Mouse (Mus musculus) hindbrain, embryonic 10.5 days (tissue): ENCODE results near the gene Ccdc54. TPM values are rescaled to one million over a fixed set of nuclear protein-coding genes. Genes with fewer than 3 reads are reported as not detected.

Experiments
- DNase-seq: peaks from one replicate; pipeline ENCODE4 v3.0.0-alpha.2; 2017; ENCODE audit warnings: low spot score
- H3K27ac ChIP-seq: fragments of 300-500 bp; sonication (generic); 2 replicates; pipeline ENCODE4 v1.5.1; 2016; ENCODE audit warnings: mild to moderate bottlenecking, moderate library complexity
- H3K27me3 ChIP-seq: fragments of 300-500 bp; sonication (generic); 2 replicates; pipeline ENCODE4 v1.6.1; 2016; ENCODE audit warnings: mild to moderate bottlenecking; ENCODE audit not compliant: poor library complexity, insufficient read depth, severe bottlenecking
- H3K36me3 ChIP-seq: fragments of 300-500 bp; sonication (generic); 2 replicates; pipeline ENCODE4 v1.6.1; 2016; ENCODE audit warnings: mild to moderate bottlenecking, moderate library complexity
- H3K4me1 ChIP-seq: fragments of 300-500 bp; sonication (generic); replicated peaks from 2 replicates; pipeline ENCODE4 v1.6.1; 2016; ENCODE audit warnings: mild to moderate bottlenecking
- H3K4me3 ChIP-seq: fragments of 300-500 bp; sonication (generic); 2 replicates; pipeline ENCODE4 v1.5.1; 2016; ENCODE audit warnings: mild to moderate bottlenecking, moderate library complexity
- H3K9me3 ChIP-seq: fragments of 300-500 bp; sonication (generic); 2 replicates; pipeline ENCODE4 v1.6.1; 2016; ENCODE audit warnings: mild to moderate bottlenecking, moderate library complexity
- WGBS: fragments of 180-500 bp; shearing (Covaris S2); methylation state at CpG from one replicate; pipeline ENCODE4 v1.1.7; 2016; 5-methylcytosine and 5-hydroxymethylcytosine counted together
- polyA plus RNA-seq: library from polyadenylated mRNA; unstranded; fragments of >200 nt; fragmentation: Nextera tagmentation; extraction: Ambion mirVana; gene quantifications from 2 replicates; pipeline ENCODE4 v1.2.1, GENCODE M21; 2016

Ccdc54 gene
- polyA plus RNA-seq, 1 experiment from 2014 or later = not detected

GRCm38 (mm10) chr16:50589574-50590151 is 1.3 kb downstream of the Ccdc54 start:
- H3K27me3 ChIP-seq = peaks cover 4% of the 10 kb centered on the region; the same call in 1 of the 2 replicates
- H3K4me1 ChIP-seq = peaks cover 5% of the 10 kb centered on the region; the same call in 1 of the 2 replicates
- no peaks in the 10 kb centered on the region for H3K36me3 ChIP-seq
- 87% methylated on average over 11 of the region's 11 CpGs for WGBS
- no peak for DNase-seq
- no peak overlapping the region for H3K27ac ChIP-seq
- H3K4me3 ChIP-seq = no peak overlapping the region
- no peaks in the 10 kb centered on the region for H3K9me3 ChIP-seq

- WGBS = 84% methylated on average over 1 of the region's 1 CpGs
- Histone ChIP-seq H3K27ac (no peak overlapping the region), H3K4me1 (peaks cover 5% of the 10 kb centered on the region; the same call in 1 of the 2 replicates), H3K9me3 (no peaks in the 10 kb centered on the region), H3K27me3 (peaks cover 4% of the 10 kb centered on the region; the same call in 1 of the 2 replicates), H3K36me3 (no peaks in the 10 kb centered on the region), H3K4me3 (no peak overlapping the region)
- DNase-seq = no peak
These were observed 2.8 kb downstream of the Ccdc54 start for GRCm38 (mm10) chr16:50588191-50588590.

GRCm38 (mm10) chr16:50587139-50587538 is 3.8 kb downstream of the Ccdc54 start:
- H3K27ac ChIP-seq = no peak overlapping the region
- H3K4me1 ChIP-seq = peaks cover 5% of the 10 kb centered on the region; the same call in 1 of the 2 replicates
- no peak for DNase-seq
- no peaks in the 10 kb centered on the region for H3K9me3 ChIP-seq
- H3K27me3 ChIP-seq = peaks cover 4% of the 10 kb centered on the region; the same call in 1 of the 2 replicates
- H3K4me3 ChIP-seq = no peak overlapping the region
- 91% methylated on average over 7 of the region's 7 CpGs for WGBS
- H3K36me3 ChIP-seq = no peaks in the 10 kb centered on the region

DNA sequence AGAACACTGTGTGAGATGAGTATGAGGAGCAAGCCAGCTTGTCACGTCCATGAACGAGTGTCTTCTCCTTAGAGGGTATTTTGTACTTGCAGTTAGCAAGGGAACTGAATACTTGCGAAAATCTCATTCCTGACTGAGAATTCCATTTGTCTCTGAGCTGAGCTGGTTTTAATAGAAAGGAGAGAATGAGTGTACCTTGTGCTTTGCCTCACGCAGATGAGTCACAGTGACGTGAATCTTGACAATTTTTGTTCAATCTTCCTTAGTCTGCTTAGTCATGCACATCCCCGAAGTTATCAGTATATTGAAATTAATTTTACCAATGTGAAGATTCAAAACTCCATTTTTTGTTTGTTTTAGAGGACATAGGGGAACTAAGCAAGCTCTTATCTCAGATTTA is 12.6 kb downstream of the Ccdc54 start:
- DNase-seq = no peak
- no peak overlapping the region for H3K4me3 ChIP-seq
- H3K27me3 ChIP-seq = no peaks in the 10 kb centered on the region
- no peaks in the 10 kb centered on the region for H3K36me3 ChIP-seq
- WGBS = 86% methylated on average over 6 of the region's 6 CpGs
- no peak overlapping the region for H3K27ac ChIP-seq
- H3K4me1 ChIP-seq = no peaks in the 10 kb centered on the region
- no peaks in the 10 kb centered on the region for H3K9me3 ChIP-seq

DNA sequence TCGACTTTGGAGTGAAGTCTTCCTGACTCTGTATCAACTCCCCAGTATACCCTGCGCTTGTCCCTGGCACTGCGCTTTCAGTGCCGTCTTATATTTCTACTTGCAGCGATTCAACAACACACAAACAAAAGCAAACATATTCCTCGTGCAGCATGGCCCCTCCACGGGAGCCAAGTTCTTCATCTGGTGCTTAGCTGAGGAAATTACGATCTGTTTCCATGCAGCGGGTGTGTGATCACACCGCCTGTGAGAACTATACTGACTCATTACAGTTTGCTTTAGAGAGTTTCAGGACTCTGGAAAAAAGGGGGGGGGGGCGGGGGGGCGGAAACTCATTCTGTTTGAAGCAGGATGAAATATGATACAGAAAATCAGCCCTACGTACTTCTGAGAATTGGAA is 18.4 kb downstream of the Ccdc54 start:
- Histone ChIP-seq H3K4me3 (no peak overlapping the region), H3K36me3 (no peaks in the 10 kb centered on the region), H3K27ac (no peak overlapping the region), H3K4me1 (no peaks in the 10 kb centered on the region), H3K9me3 (no peaks in the 10 kb centered on the region), H3K27me3 (no peaks in the 10 kb centered on the region)
- WGBS = 85% methylated on average over 13 of the region's 13 CpGs
- no peak for DNase-seq

GRCm38 (mm10) chr16:50559163-50559771 is 31.7 kb downstream of the Ccdc54 start:
- Histone ChIP-seq H3K4me1 (no peaks in the 10 kb centered on the region), H3K4me3 (no peak overlapping the region), H3K27me3 (no peaks in the 10 kb centered on the region), H3K9me3 (no peaks in the 10 kb centered on the region), H3K36me3 (no peaks in the 10 kb centered on the region), H3K27ac (no peak overlapping the region)
- 87% methylated on average over 6 of the region's 6 CpGs for WGBS
- DNase-seq = no peak

GRCm38 (mm10) chr16:50553828-50554227 is 37.1 kb downstream of the Ccdc54 start:
- 84% methylated on average over 2 of the region's 2 CpGs for whole genome bisulfite sequencing
- Histone ChIP-seq H3K9me3 (no peaks in the 10 kb centered on the region), H3K4me1 (no peaks in the 10 kb centered on the region), H3K4me3 (no peak overlapping the region), H3K36me3 (no peaks in the 10 kb centered on the region), H3K27me3 (no peaks in the 10 kb centered on the region), H3K27ac (no peak overlapping the region)
- DNase-seq = no peak

- H3K4me1 ChIP-seq = no peaks in the 10 kb centered on the region
- WGBS = 87% methylated on average over 7 of the region's 7 CpGs
- H3K27ac ChIP-seq = no peak overlapping the region
- no peak overlapping the region for H3K4me3 ChIP-seq
- DNase-seq = no peak
- H3K27me3 ChIP-seq = no peaks in the 10 kb centered on the region
- H3K36me3 ChIP-seq = no peaks in the 10 kb centered on the region
- H3K9me3 ChIP-seq = no peaks in the 10 kb centered on the region
These were observed 39.0 kb downstream of the Ccdc54 start for GRCm38 (mm10) chr16:50551871-50552528.

- WGBS = 93% methylated on average over 5 of the region's 5 CpGs
- H3K4me1 ChIP-seq = no peaks in the 10 kb centered on the region
- DNase-seq = no peak
- no peak overlapping the region for H3K27ac ChIP-seq
- no peaks in the 10 kb centered on the region for H3K36me3 ChIP-seq
- no peaks in the 10 kb centered on the region for H3K27me3 ChIP-seq
- H3K9me3 ChIP-seq = no peaks in the 10 kb centered on the region
- no peak overlapping the region for H3K4me3 ChIP-seq
These were observed 40.0 kb downstream of the Ccdc54 start for GRCm38 (mm10) chr16:50550927-50551326.

GRCm38 (mm10) chr16:50542554-50543333 is 48.2 kb downstream of the Ccdc54 start:
- H3K4me1 ChIP-seq = no peaks in the 10 kb centered on the region
- H3K27me3 ChIP-seq = no peaks in the 10 kb centered on the region
- no peak overlapping the region for H3K4me3 ChIP-seq
- H3K27ac ChIP-seq = no peak overlapping the region
- 72% methylated on average over 5 of the region's 5 CpGs for WGBS
- no peaks in the 10 kb centered on the region for H3K9me3 ChIP-seq
- DNase-seq = peak; percentile 8
- H3K36me3 ChIP-seq = no peaks in the 10 kb centered on the region
